8 mouse cellular contexts compared by ENCODE assay signal in the genomic region with DNA sequence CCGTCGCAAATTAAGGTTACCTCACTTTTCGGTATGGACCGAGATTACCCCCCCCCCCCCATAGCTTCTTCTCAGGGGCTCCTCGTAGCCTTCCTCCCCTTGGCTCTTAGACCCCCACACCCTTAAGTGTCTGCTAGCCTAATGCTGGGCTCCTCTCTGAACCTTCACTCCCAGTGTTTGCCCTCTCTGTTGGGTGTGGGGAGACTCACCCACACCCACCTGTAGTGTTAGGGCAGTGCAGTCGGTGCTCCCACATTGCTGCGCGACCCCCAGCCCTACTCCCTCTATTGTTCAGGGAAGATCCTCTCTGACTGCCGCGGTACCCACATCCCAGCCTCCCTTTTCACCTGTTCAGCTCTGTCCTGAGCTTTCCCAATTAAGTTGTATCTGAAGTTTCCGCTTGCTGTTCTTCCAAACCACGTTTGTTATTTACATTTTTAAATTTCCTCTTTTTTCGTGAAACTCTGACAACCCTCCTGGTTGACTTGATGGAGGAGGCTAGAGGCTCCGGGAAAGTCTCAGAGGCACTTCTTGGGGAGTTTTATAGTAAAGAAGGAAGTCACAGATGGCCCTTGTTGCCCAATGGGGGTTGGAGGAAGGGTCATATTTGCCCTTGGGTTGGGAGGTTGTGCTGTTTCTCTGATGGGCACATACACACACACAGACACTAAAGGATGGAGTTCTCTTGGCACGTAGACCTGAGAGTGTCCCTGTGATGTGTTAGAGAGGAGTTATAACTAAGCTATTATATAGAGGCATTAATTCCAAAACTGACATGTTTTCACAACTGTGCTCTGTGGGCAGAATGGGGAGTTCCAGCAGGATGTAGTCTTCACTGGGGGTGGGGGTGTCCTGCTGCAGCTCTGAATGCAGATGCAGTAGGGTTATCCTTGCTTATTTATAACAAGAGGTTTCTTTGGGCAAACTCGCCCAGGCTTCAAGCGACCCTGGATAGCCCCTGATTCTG. TPM values are rescaled to one million over a fixed set of nuclear protein-coding genes. Genes with fewer than 3 reads are reported as not detected.
A peak's percentile ranks its signal among the peaks of the same experiment; 100 is the strongest.
DNase-seq lines count a peak whose midpoint lies in the region; ATAC-seq and TF ChIP-seq lines count a peak whose summit lies in the region.

No protein-coding gene starts in this region.

- no peaks in the 10 kb centered on the region for H3K9me3 ChIP-seq in MEL (replicated peaks; ENCODE audit: insufficient read depth, low read length)

- H3K4me3 ChIP-seq in kidney, adult 2 months (ENCODE audit: insufficient read depth, low read depth, low read length) = peak overlapping the region; percentile 95
- peak overlapping the region; percentile 82 to 91 for H3K4me3 ChIP-seq in MEL (ENCODE audit: control insufficient read depth in 1 of 2, insufficient read depth in 1 of 2, low read depth in 2 of 2, low read length in 2 of 2)

- intact Hi-C loops in left cerebral cortex, postnatal 25 days (cut with DNase I) = loop anchor here (5.0 kb wide), 1 partner anchor 41 kb away; no protein-coding TSS in a partner anchor

- H3K9ac ChIP-seq in MEL (ENCODE audit: control insufficient read depth, low read depth, low read length, poor library complexity, severe bottlenecking) = peak overlapping the region; percentile 93

- TF ChIP-seq CTCF in kidney, adult 2 months (conservative IDR thresholded peaks at IDR 0.05; ENCODE audit: insufficient read depth, insufficient read length, low read depth, low read length) = no peak
- TF ChIP-seq CTCF in MEL (IDR thresholded peaks at IDR 0.05 in 2 of 3, conservative IDR thresholded peaks at IDR 0.05 in 1 of 3; ENCODE audit: control insufficient read depth in 1 of 3, insufficient read depth in 1 of 3, low read depth in 2 of 3, low read length in 3 of 3, poor library complexity in 1 of 3, severe bottlenecking in 1 of 3) = no peak

- TF ChIP-seq POLR2A in kidney, adult 2 months (IDR thresholded peaks at IDR 0.05; ENCODE audit: low read depth, low read length) = no peak
- no peak for TF ChIP-seq POLR2A in MEL (IDR thresholded peaks at IDR 0.05; ENCODE audit: control insufficient read depth in 1 of 2, insufficient read depth in 1 of 2, low read depth in 1 of 2, low read length in 2 of 2, poor library complexity in 1 of 2)

- DNase-seq in kidney, adult 2 months = no peak
- DNase-seq in kidney, postnatal 14 days = no peak
- DNase-seq in MEL (ENCODE audit: low read depth, low spot score) (peak; percentile 38), adipocyte (ENCODE audit: low spot score) (no peak), MN1 (ENCODE audit: low spot score) (no peak)
- DNase-seq in left cerebral cortex, postnatal 25 days (ENCODE audit: low spot score in 2 of 2) = no peak

- no peak for TF ChIP-seq RAD21 in MEL (IDR thresholded peaks at IDR 0.05; ENCODE audit: low read depth, low read length)

- H3K27ac ChIP-seq in kidney, adult 2 months (ENCODE audit: insufficient read depth, low read depth, low read length) = no peak overlapping the region
- H3K27ac ChIP-seq in MEL (ENCODE audit: control insufficient read depth, low read depth, low read length) = no peak overlapping the region

- TF ChIP-seq EP300 in MEL (IDR thresholded peaks at IDR 0.05; ENCODE audit: low read depth in 1 of 2, low read length in 2 of 2) = no peak

- 22% methylated on average over 17 of the region's 17 CpGs for WGBS in kidney, adult 2 months

- H3K79me2 ChIP-seq in MEL (ENCODE audit: control insufficient read depth, insufficient read depth, low read length, poor library complexity) = peaks cover 12% of the 10 kb centered on the region

- no peaks in the 10 kb centered on the region for H3K36me3 ChIP-seq in kidney, adult 2 months (ENCODE audit: control insufficient read depth, insufficient read depth, low read length)
- peaks cover 0 to 19% of the 10 kb centered on the region in 2 experiments; a peak in 2 of 4 replicates for H3K36me3 ChIP-seq in MEL (ENCODE audit: control insufficient read depth in 1 of 2, insufficient read depth in 2 of 2, low read length in 2 of 2)

- no peaks in the 10 kb centered on the region for H3K27me3 ChIP-seq in kidney, adult 2 months (replicated peaks; ENCODE audit: control insufficient read depth, insufficient read depth, low read length)
- H3K27me3 ChIP-seq in MEL (ENCODE audit: control insufficient read depth in 1 of 2, insufficient read depth in 2 of 2, low read length in 2 of 2) = no peaks in the 10 kb centered on the region

- ATAC-seq in hematopoietic stem cell, adult 5-6 weeks (replicated peaks in 1 of 2; ENCODE audit: insufficient read depth in 1 of 2, low FRiP score in 2 of 2, low TSS enrichment in 1 of 2, low read depth in 1 of 2, poor library complexity in 2 of 2, severe bottlenecking in 2 of 2) = peak; percentile 37 to 39; a peak in 2 of 4 replicates
- ATAC-seq in megakaryocyte, adult 5-6 weeks (ENCODE audit: poor library complexity, severe bottlenecking) = peak; percentile 65

- peaks cover 3% of the 10 kb centered on the region; the same call in 1 of the 2 replicates for H3K4me1 ChIP-seq in kidney, adult 2 months (ENCODE audit: control insufficient read depth, insufficient read depth, low read length)
- peaks cover 14 to 26% of the 10 kb centered on the region in 2 experiments for H3K4me1 ChIP-seq in MEL (ENCODE audit: control insufficient read depth in 1 of 2, insufficient read depth in 2 of 2, low read length in 2 of 2)

TF ChIP-seq in MEL, 35 proteins besides CTCF, POLR2A, EP300 and RAD21:
- no peak for TF ChIP-seq SMC3 (IDR thresholded peaks at IDR 0.05; ENCODE audit: low read depth, low read length)
- TF ChIP-seq UBTF (IDR thresholded peaks at IDR 0.05; ENCODE audit: borderline replicate concordance, insufficient read depth, low read depth, low read length) = no peak
- no peak for TF ChIP-seq ZNF384 (IDR thresholded peaks at IDR 0.05; ENCODE audit: low read depth, low read length)
- TF ChIP-seq TCF12 (IDR thresholded peaks at IDR 0.05; ENCODE audit: low read depth, low read length) = no peak
- TF ChIP-seq ZKSCAN1 (IDR thresholded peaks at IDR 0.05; ENCODE audit: low read depth, low read length) = no peak
- TF ChIP-seq ZC3H11A (IDR thresholded peaks at IDR 0.05; ENCODE audit: low read depth, low read length) = no peak
- no peak for TF ChIP-seq NELFE (IDR thresholded peaks at IDR 0.05; ENCODE audit: low read depth, low read length)
- no peak for TF ChIP-seq BHLHE40 (IDR thresholded peaks at IDR 0.05; ENCODE audit: borderline replicate concordance, low read depth, low read length)
- peak; percentile 38; the same call in 1 of the 2 replicates for TF ChIP-seq MXI1 (IDR thresholded peaks at IDR 0.05; ENCODE audit: low read depth, low read length)
- TF ChIP-seq SIN3A (IDR thresholded peaks at IDR 0.05; ENCODE audit: low read length) = peak; percentile 32; the same call in 1 of the 2 replicates
- no peak for TF ChIP-seq TAL1 (IDR thresholded peaks at IDR 0.05; ENCODE audit: low read length)
- TF ChIP-seq HCFC1 (IDR thresholded peaks at IDR 0.05; ENCODE audit: low read depth, low read length) = no peak
- TF ChIP-seq MAX (IDR thresholded peaks at IDR 0.05; ENCODE audit: low read length) = no peak

RNA-seq across cellular contexts. Expression of gene Tmem110, which starts 1.1 kb away (rescaled TPM):
- polyA plus RNA-seq in kidney, adult 2 months (2012; rRNA removed) = 14.1 and 15.1 TPM in 2 replicates
- total RNA-seq in MEL (2012; rRNA removed) = 9.3 and 11.6 TPM in 2 replicates
- polyA plus RNA-seq in MEL (2012; ENCODE audit: insufficient read depth in 1 of 2, insufficient read length in 2 of 2, low read depth in 1 of 2, low replicate concordance in 2 of 2, missing spikeins in 1 of 2) = 10 to 100 TPM in 1 of 2 experiments, not detected in 1; 21.0 TPM
- total RNA-seq in hematopoietic stem cell, adult 5-6 weeks (2017) = 7.1 and 8.6 TPM in 2 replicates
- total RNA-seq in megakaryocyte, adult 5-6 weeks (2015) = 7.9 and 9.0 TPM in 2 replicates
- total RNA-seq in megakaryocyte, adult 5-6 weeks (2017) = 12.0 and 12.2 TPM in 2 replicates
- 10 to 100 TPM; 18.7 to 21.0 TPM for total RNA-seq in left cerebral cortex, postnatal 25 days (2021)

RNA-seq across cellular contexts. Expression of gene Mustn1, which starts 52.5 kb away (rescaled TPM):
- 8.2 and 9.2 TPM in 2 replicates for polyA plus RNA-seq in kidney, adult 2 months (2012; rRNA removed)
- total RNA-seq in MEL (2012; rRNA removed) = 0.08 and 0.16 TPM in 2 replicates
- polyA plus RNA-seq in MEL (2012; ENCODE audit: insufficient read depth in 1 of 2, insufficient read length in 2 of 2, low read depth in 1 of 2, low replicate concordance in 2 of 2, missing spikeins in 1 of 2) = under 1 TPM in 1 of 2 experiments, not detected in 1; 0.22 TPM
- total RNA-seq in hematopoietic stem cell, adult 5-6 weeks (2017) = not detected in 2 replicates
- total RNA-seq in megakaryocyte, adult 5-6 weeks (2015) = 0.91 and 1.8 TPM in 2 replicates
- 0.16 TPM in 1 of 2 replicates, not detected in the other for total RNA-seq in megakaryocyte, adult 5-6 weeks (2017)
- 1 to 10 TPM; 3.1 to 3.8 TPM for total RNA-seq in left cerebral cortex, postnatal 25 days (2021)

RNA-seq across cellular contexts. Expression of gene Itih4, which starts 59.8 kb away (rescaled TPM):
- polyA plus RNA-seq in kidney, adult 2 months (2012; rRNA removed) = 0.38 and 0.62 TPM in 2 replicates
- total RNA-seq in MEL (2012; rRNA removed) = not detected in 2 replicates
- polyA plus RNA-seq in MEL (2012; ENCODE audit: insufficient read depth in 1 of 2, insufficient read length in 2 of 2, low read depth in 1 of 2, low replicate concordance in 2 of 2, missing spikeins in 1 of 2) = not detected
- total RNA-seq in hematopoietic stem cell, adult 5-6 weeks (2017) = 0.06 TPM in 1 of 2 replicates, not detected in the other
- not detected in 2 replicates for total RNA-seq in megakaryocyte, adult 5-6 weeks (2015)
- not detected in 2 replicates for total RNA-seq in megakaryocyte, adult 5-6 weeks (2017)
- under 1 TPM; 0.11 to 0.30 TPM for total RNA-seq in left cerebral cortex, postnatal 25 days (2021)
